Mouse (Mus musculus) MEL (cell line): ENCODE results near the gene Fgfr2.

Experiments used
- CTCF ChIP-seq, 3 experiments: IDR thresholded peaks in 2 of 3; conservative IDR thresholded peaks in 1 of 3; 2 replicates each; pipeline ENCODE4 v1.5.1; 2011 to 2012; ENCODE audit warnings: low read length in 3 of 3, low read depth in 2 of 3, mild to moderate bottlenecking in 2 of 3, improper control_type of control experiment in 1 of 3, inconsistent platforms in 1 of 3, mixed read lengths in 1 of 3, moderate library complexity in 1 of 3; ENCODE audit not compliant: control insufficient read depth in 1 of 3, insufficient read depth in 1 of 3, poor library complexity in 1 of 3, severe bottlenecking in 1 of 3
- ELF1 ChIP-seq: IDR thresholded peaks from 2 replicates; pipeline ENCODE4 v1.6.1; 2014; ENCODE audit warnings: low read depth, mild to moderate bottlenecking, inconsistent platforms, low read length, improper control_type of control experiment, moderate library complexity
- EP300 ChIP-seq, 2 experiments: IDR thresholded peaks; 2 replicates each; pipeline ENCODE4 v1.6.1; 2011; ENCODE audit warnings: improper control_type of control experiment in 2 of 2, low read length in 2 of 2, low read depth in 1 of 2, mild to moderate bottlenecking in 1 of 2
- ETS1 ChIP-seq: IDR thresholded peaks from 2 replicates; pipeline ENCODE4 v1.6.1; 2012; ENCODE audit warnings: low read depth, mild to moderate bottlenecking, inconsistent platforms, low read length, improper control_type of control experiment, moderate library complexity
- MAX ChIP-seq: IDR thresholded peaks from 2 replicates; pipeline ENCODE4 v1.6.1; 2011; ENCODE audit warnings: low read length, improper control_type of control experiment
- NELFE ChIP-seq: IDR thresholded peaks from 2 replicates; pipeline ENCODE4 v1.6.1; 2011; ENCODE audit warnings: low read depth, low read length, improper control_type of control experiment
- POLR2A ChIP-seq, 2 experiments: IDR thresholded peaks; 2 replicates each; pipeline ENCODE4 v1.6.1; 2011 to 2012; ENCODE audit warnings: low read length in 2 of 2, mild to moderate bottlenecking in 2 of 2, control low read depth in 1 of 2, improper control_type of control experiment in 1 of 2, low read depth in 1 of 2, moderate library complexity in 1 of 2; ENCODE audit not compliant: control insufficient read depth in 1 of 2, insufficient read depth in 1 of 2, poor library complexity in 1 of 2
- UBTF ChIP-seq: IDR thresholded peaks from 2 replicates; pipeline ENCODE4 v1.6.1; 2012; ENCODE audit warnings: low read depth, mild to moderate bottlenecking, inconsistent platforms, low read length, improper control_type of control experiment, moderate library complexity, borderline replicate concordance; ENCODE audit not compliant: insufficient read depth

- TF ChIP-seq CTCF (IDR thresholded peaks at IDR 0.05 in 2 of 3, conservative IDR thresholded peaks at IDR 0.05 in 1 of 3; ENCODE audit: control insufficient read depth in 1 of 3, insufficient read depth in 1 of 3, low read depth in 2 of 3, low read length in 3 of 3, poor library complexity in 1 of 3, severe bottlenecking in 1 of 3) (no peak), ELF1 (no peak), EP300 (IDR thresholded peaks at IDR 0.05; ENCODE audit: low read depth in 1 of 2, low read length in 2 of 2) (no peak), MAX (no peak), NELFE (no peak), ETS1 (no peak), POLR2A (IDR thresholded peaks at IDR 0.05; ENCODE audit: control insufficient read depth in 1 of 2, insufficient read depth in 1 of 2, low read depth in 1 of 2, low read length in 2 of 2, poor library complexity in 1 of 2) (no peak), UBTF (no peak)
Observed at GRCm38 (mm10) chr7:132296132-132296531, 827.0 kb downstream of the Fgfr2 start.
